Mouse (Mus musculus) small intestine, adult 2 months (tissue): Measurements from ENCODE around the gene Hist1h2bl. TPM values are rescaled to one million over a fixed set of nuclear protein-coding genes. Genes with fewer than 3 reads are reported as not detected.
"Not testable (repeated sequence)": the region's sequence is repeated elsewhere in the genome, so short reads cannot be mapped to it uniquely, and the experiment has no call there.

Source experiments
- H3K27ac ChIP-seq: fragments of 200-500 bp; 2 replicates; pipeline ENCODE4 v1.5.1; 2012; ENCODE audit warnings: low read depth, low read length, control low read depth, inconsistent platforms; ENCODE audit not compliant: insufficient read depth
- H3K27me3 ChIP-seq: fragments of 200-500 bp; 2 replicates; pipeline ENCODE4 v1.6.1; 2012; ENCODE audit warnings: mild to moderate bottlenecking, moderate library complexity, low read length, inconsistent platforms; ENCODE audit not compliant: control insufficient read depth, insufficient read depth
- H3K36me3 ChIP-seq: fragments of 200-500 bp; 2 replicates; pipeline ENCODE4 v1.6.1; 2012; ENCODE audit warnings: mild to moderate bottlenecking, low read length, control low read depth, inconsistent platforms; ENCODE audit not compliant: control insufficient read depth, insufficient read depth
- H3K4me1 ChIP-seq: fragments of 200-500 bp; 2 replicates; pipeline ENCODE4 v1.6.1; 2012; ENCODE audit warnings: low read length, inconsistent platforms, mixed read lengths; ENCODE audit not compliant: control insufficient read depth, insufficient read depth, insufficient read length
- H3K4me3 ChIP-seq: fragments of 200-500 bp; 2 replicates; pipeline ENCODE4 v1.5.1; 2012; ENCODE audit warnings: low read depth, mild to moderate bottlenecking, control low read depth, inconsistent platforms, low read length, moderate library complexity
- CTCF ChIP-seq: fragments of 200-500 bp; IDR thresholded peaks from 2 replicates; pipeline ENCODE4 v1.5.1; 2012; ENCODE audit warnings: low read depth, mild to moderate bottlenecking, control low read depth, inconsistent platforms, low read length, moderate library complexity, mixed read lengths; ENCODE audit not compliant: insufficient replicate concordance, insufficient read length; ENCODE audit errors: extremely low read depth
- POLR2A ChIP-seq: fragments of 200-500 bp; IDR thresholded peaks from 2 replicates; pipeline ENCODE4 v1.6.1; 2012; ENCODE audit warnings: low read depth, mild to moderate bottlenecking, control low read depth, inconsistent platforms, low read length, moderate library complexity
- WGBS: fragments of 180-500 bp; shearing (Covaris S2); methylation state at CpG from one replicate; pipeline ENCODE4 v1.1.7; 2018; 5-methylcytosine and 5-hydroxymethylcytosine counted together
- polyA plus RNA-seq: library from polyadenylated mRNA; depleted of rRNA; stranded (reverse); fragments of >200 nt; gene quantifications from 2 replicates; pipeline ENCODE4 v1.2.3, GENCODE M21; 2012; rRNA removed

Hist1h2bl gene
- polyA plus RNA-seq, result 10.7 and 15.7 TPM in 2 replicates

DNA sequence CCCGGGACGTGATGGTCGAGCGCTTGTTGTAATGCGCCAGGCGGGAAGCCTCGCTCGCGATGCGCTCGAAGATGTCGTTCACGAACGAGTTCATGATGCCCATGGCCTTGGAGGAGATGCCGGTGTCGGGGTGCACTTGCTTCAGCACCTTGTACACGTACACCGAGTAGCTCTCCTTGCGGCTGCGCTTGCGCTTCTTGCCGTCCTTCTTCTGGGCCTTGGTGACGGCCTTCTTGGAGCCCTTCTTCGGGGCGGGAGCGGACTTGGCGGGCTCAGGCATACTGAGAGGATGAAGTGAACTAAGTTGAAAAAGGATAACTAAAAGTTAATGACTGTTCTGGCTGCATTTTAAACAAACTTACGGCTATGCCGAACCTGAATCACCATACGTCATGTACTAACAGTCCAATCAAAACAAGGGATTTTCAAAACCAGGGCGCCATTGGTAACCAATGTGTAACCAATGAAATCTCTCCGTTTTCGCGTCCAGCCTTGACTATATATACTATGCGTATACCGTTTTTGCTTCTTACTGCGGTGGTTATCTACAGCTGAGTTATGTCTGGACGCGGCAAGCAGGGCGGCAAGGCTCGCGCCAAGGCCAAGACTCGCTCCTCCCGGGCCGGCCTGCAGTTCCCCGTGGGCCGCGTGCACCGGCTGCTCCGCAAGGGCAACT, at the start of gene Hist1h2bl, which contains the start of gene Hist1h2ai:
Gene Hist1h2bl, minus strand, starts transcription at position 280 of the 676 bp plus-strand sequence.
Gene Hist1h2ai, plus strand, starts transcription at position 559 of the 676 bp plus-strand sequence.
- WGBS, result under 1% methylated on average over 37 of the region's 50 CpGs
- not testable (repeated sequence) for H3K36me3 ChIP-seq, H3K27me3 ChIP-seq, H3K4me1 ChIP-seq
- H3K4me3 ChIP-seq, result peak within 1 kb of the TSS; percentile 75
- TF ChIP-seq POLR2A, result peak; percentile 19; the same call in 1 of the 2 replicates
- H3K27ac ChIP-seq, result peak within 1 kb of the TSS; percentile 88

DNA sequence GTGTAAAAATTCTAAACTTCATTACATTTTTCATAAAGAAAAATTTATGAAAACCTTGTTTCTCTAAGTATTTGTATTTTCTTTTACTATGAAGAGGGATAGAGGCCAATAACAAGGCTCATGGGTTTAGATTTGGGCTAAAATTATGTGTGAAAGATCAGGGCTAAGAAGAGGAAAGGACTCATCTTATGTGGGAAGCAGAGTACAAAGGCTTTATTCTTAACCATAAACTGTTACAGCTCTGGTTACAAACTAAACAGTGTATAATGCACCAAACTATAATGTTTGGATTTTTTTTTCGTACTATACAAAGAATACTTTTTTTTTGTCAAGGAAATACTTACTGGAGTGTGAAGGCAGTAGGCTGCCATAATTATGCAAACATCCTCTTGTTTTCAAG, 39.8 kb upstream of the Hist1h2bl start:
- H3K27ac ChIP-seq, result no peak overlapping the region
- H3K36me3 ChIP-seq, result no peaks in the 10 kb centered on the region
- no peak overlapping the region for H3K4me3 ChIP-seq
- H3K27me3 ChIP-seq, result no peaks in the 10 kb centered on the region
- WGBS, result 67% methylated on average over 1 of the region's 1 CpGs
- TF ChIP-seq CTCF, result no peak
- no peak for TF ChIP-seq POLR2A
- H3K4me1 ChIP-seq, result peaks cover 3% of the 10 kb centered on the region; the same call in 1 of the 2 replicates

DNA sequence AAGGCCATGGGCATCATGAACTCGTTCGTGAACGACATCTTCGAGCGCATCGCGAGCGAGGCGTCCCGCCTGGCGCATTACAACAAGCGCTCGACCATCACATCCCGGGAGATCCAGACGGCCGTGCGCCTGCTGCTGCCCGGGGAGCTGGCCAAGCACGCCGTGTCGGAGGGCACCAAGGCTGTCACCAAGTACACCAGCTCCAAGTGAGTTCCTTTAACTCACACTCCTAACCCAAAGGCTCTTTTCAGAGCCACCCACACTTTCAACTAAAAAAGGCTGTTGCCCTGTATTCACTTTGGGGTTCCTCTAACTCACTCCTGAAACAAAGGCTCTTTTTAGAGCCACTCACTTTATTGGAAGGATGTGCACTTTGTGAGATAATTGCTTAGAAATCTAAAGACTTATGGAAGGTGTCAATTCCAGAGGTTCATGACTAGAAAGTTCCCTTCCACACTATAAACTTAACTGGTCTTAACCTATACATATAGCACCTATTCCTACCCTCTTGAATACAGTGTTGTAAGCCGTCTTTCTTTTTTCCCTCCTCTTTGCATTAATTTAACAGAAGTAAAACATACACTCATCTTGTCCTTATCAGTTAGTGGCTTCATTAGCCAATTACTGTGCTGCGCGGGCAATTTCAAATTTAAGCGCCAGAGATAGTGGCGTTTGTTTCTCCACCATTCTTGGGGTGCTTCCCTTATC, 38.5 kb upstream of the Hist1h2bl start:
- WGBS, result under 1% methylated on average over 25 of the region's 26 CpGs
- Histone ChIP-seq H3K27ac (peak overlapping the region; percentile 80), H3K4me3 (peak overlapping the region; percentile 70)
- H3K4me1 ChIP-seq, H3K27me3 ChIP-seq, H3K36me3 ChIP-seq: not testable (repeated sequence)

DNA sequence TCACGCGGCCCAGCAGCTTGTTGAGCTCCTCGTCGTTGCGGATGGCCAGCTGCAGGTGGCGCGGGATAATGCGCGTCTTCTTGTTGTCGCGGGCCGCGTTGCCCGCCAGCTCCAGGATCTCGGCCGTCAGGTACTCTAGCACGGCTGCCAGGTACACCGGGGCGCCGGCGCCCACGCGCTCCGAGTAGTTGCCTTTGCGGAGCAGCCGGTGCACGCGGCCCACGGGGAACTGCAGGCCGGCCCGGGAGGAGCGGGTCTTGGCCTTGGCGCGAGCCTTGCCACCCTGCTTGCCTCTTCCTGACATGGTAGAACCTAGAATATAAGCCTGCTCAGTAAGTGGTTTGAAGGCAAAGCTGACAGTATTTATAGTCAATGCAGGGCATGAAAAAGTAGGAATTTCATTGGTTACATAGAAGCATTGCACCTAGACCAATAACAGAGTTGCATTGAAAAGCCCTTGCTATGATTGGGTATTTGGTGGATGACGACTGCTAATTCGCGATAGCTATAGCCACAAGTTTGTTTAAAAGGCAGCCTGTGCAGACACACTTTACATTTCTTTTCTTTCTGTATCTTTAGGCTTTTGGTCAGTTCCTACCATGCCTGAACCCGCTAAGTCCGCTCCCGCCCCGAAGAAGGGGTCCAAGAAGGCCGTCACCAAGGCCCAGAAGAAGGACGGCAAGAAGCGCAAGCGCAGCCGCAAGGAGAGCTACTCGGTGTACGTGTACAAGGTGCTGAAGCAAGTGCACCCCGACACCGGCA, 37.8 kb upstream of the Hist1h2bl start, which contains the start of the genes Hist1h2ak and Hist1h2bn:
Gene Hist1h2ak, minus strand, starts transcription at position 304 of the 762 bp plus-strand sequence.
Gene Hist1h2bn, plus strand, starts transcription at position 600 of the 762 bp plus-strand sequence.
- not testable (repeated sequence) for H3K4me1 ChIP-seq, H3K27me3 ChIP-seq, H3K36me3 ChIP-seq
- peak within 1 kb of the TSS; percentile 80 for H3K27ac ChIP-seq
- H3K4me3 ChIP-seq, result peak within 1 kb of the TSS; percentile 70
- under 1% methylated on average over 48 of the region's 50 CpGs for WGBS
- TF ChIP-seq POLR2A, result peak; percentile 67

DNA sequence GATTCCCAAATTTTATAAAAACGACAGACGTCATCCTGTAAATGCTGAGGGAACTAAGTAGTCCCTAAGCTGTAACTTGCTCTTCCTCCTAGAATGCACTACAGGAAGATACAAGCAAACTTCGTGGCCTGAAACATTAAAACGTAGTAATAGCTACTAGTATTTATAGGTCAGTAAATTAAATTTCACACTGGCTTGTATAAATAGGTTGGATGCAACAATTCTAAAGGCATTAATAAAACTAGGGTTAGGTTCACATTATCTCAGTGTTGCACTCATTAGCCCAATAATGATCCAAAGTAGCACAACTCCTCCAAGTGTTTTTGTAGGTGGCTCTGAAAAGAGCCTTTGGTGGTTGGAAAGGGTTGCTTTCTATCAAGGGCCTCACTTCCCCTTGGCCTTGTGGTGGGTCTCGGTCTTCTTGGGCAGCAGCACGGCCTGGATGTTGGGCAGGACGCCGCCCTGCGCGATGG, 37.1 kb upstream of the Hist1h2bl start:
- Histone ChIP-seq H3K27ac (peak overlapping the region; percentile 72), H3K27me3 (no peaks in the 10 kb centered on the region), H3K4me1 (no peaks in the 10 kb centered on the region; the same call in 1 of the 2 replicates), H3K4me3 (peak overlapping the region; percentile 61), H3K36me3 (no peaks in the 10 kb centered on the region)
- TF ChIP-seq POLR2A (no peak), CTCF (no peak)
- WGBS, result 5% methylated on average over 10 of the region's 10 CpGs

DNA sequence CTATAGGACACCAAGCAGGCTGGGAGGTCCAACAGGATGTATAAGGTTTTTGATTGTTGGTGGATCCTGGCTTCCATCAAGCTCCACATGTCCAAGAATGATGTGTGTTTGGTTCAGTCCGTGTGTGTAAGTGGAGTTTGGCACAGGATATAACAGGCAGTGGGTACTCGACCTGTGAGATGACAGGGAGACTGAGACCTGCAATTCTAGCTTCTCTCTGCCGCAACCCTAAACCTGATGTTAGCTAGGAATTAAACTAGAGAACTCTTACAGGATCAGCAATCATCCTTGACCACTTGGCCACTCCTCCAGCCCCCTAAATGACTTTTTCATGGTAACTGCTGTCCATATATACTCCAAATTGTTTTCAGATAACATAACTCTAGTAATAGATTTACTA, 36.4 kb upstream of the Hist1h2bl start:
- Histone ChIP-seq H3K4me1 (peaks cover 2% of the 10 kb centered on the region; the same call in 1 of the 2 replicates), H3K4me3 (no peak overlapping the region), H3K27me3 (no peaks in the 10 kb centered on the region), H3K27ac (no peak overlapping the region), H3K36me3 (no peaks in the 10 kb centered on the region)
- no peak for TF ChIP-seq CTCF
- TF ChIP-seq POLR2A, result no peak
- WGBS, result 43% methylated on average over 3 of the region's 3 CpGs

DNA sequence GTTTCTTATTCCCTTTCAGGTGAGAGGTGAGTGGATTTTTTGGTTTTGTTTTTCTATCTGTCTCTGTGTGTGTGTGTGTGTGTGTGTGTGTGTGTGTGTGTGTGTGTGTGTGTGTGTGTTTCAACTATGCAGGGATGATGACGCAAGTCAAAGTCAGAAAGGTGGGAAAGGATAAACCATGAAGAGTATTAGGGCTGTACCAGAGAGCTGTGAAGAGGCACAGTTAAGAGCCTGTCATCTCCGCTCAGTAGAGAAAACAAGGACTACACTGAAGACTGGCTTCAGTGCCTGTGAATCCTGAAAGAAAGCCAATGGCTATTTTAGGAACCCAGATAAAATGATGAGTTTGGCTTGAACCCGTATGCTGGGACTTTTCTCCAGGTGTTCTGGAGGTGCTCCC, 35.9 kb upstream of the Hist1h2bl start:
- no peak for TF ChIP-seq CTCF
- no peak for TF ChIP-seq POLR2A
- H3K36me3 ChIP-seq, result no peaks in the 10 kb centered on the region

More for the DNA sequence above, 35.9 kb upstream of the Hist1h2bl start:
- no peak overlapping the region for H3K27ac ChIP-seq
- H3K4me1 ChIP-seq, result peaks cover 3% of the 10 kb centered on the region; the same call in 1 of the 2 replicates
- H3K27me3 ChIP-seq, result no peaks in the 10 kb centered on the region
- WGBS, result 74% methylated on average over 3 of the region's 3 CpGs
- H3K4me3 ChIP-seq, result no peak overlapping the region
